Mouse (Mus musculus) kidney, adult 8-10 months (tissue): ENCODE data around the gene Plk2.

Experiments
- DNase-seq, 2 experiments: peaks; one replicate each; pipeline ENCODE4 v3.0.0; 2022

The Plk2 gene

DNA sequence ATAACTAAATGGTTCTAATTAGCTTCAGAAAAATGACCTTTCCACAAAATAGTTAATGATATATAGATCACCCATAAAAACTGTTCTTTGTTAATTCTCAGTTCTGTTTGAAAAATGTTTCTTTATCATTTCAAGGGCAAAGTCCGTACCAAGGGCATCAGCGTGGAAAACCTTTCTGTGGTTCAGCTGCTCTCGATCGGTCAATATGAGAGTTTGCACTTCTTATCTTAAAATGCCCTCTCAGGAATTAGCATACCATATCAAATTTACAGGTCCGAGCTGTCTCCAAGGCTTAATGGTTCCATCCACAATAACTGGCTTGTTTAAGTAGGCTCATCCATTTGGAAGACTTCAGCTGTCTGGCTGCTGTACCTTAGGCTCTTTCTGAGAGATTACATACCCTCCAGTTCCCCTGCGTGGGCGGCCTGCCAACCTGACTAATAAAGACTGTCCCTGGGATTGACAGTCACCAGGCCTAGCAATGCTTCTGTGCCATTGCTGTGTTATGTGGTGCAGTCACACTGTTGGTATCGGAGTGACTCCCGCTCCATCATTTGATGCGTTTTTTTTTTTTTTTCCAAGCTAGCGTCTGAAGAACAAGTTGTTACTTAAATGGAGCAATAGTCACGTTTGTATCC lies 17.8 kb downstream of the Plk2 start:
- DNase-seq, result no peak

DNA sequence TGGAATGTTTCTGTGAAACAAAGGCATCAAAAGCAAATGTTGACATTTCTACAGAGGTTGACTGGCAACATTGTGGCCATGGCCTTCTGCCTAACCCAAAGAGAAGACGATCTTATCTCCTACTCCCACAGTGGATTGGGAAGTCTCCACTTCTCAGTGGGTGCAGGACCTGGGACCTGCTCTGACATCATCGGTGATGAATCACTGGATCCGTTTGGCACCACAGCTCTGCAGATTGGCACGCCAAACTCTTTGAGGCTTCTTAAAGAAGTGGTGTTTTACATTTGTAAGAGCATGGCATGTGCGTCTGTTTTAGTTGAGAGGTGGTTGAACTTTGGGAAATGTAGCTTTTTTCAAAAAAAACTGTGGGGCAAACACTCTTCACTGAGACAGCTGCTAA lies 23.8 kb downstream of the Plk2 start:
- no peak for DNase-seq

GRCm38 (mm10) chr13:110419640-110420039 lies 24.8 kb downstream of the Plk2 start:
- no peak for DNase-seq

DNA sequence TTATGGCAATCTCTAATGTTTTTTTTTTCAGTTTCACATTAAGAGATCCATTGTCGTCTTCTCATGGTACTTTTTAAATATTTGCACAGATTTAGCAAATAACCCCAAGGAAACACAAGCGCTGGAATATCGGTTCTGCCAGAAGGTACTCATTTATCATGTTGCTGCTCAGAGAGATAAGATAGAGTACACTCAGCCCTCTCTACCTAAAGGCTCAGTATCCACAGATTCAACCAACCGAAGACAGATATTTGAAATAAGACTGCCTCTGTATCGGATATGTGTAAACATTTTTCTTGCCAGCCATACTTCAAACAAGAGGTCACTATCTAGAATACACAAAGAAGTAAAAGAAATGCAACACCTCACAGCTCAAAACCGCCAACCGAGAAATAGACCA lies 27.6 kb downstream of the Plk2 start:
- DNase-seq, result no peak

DNA sequence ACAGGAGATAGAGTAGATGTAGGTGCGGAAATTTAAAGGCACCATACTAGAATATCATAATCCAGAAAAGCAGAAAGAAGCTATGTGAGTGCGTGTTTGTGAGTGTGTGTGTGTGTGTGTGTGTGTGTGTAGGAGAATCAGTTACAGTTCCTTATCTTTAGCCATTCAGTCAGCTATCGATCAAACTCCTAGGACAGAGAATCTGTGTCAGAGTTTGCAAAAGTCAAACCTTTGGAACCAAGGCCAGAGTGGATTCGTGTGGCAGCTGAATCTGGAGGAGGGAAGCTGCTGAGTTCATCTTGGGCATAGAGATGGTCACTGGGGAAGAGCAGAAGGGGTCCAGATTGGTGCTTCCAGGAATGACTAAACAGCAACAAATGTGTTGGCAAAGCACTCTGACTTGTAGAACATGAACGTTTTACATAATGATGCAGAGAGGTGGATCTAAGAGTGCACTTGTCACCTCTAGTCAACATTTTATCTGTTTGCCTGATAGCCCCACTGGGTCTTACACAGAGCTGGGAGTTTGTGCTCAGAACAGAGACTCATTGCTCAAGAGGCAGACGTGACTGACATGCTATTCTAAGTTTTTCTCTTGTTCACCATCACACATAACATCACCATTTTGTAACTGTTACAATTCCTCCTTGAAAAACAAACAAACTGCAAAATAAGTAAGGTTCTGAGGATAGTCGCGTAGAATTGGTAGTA lies 30.8 kb downstream of the Plk2 start:
- DNase-seq, result no peak

- no peak for DNase-seq
Observed at GRCm38 (mm10) chr13:110431388-110431787, 36.5 kb downstream of the Plk2 start.

- DNase-seq, result peak in 1 of 2 experiments; percentile 6
Observed at GRCm38 (mm10) chr13:110432062-110432566, 37.3 kb downstream of the Plk2 start.

GRCm38 (mm10) chr13:110432613-110433012 lies 37.8 kb downstream of the Plk2 start:
- DNase-seq, result no peak

- no peak for DNase-seq
Observed at GRCm38 (mm10) chr13:110436692-110437091, 41.8 kb downstream of the Plk2 start.

DNA sequence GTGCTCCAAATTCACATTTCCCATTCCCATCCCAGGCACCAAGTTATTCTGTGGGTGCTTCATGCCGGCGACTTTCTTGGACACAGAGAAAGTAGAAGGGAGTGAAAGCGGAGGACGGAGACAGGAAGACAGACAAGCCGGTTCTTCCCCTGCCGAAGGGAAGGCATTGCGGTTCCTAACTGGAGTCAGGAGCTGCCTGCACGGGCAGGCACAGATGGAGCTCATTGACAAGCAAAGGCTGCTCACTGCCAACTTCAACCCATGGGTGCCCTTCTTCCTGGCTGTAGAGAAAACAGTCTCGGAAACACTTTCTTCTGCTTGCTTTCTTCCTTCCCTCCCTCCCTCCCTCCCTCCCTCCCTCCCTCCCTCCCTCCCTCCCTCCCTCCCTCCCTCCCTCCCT lies 43.8 kb downstream of the Plk2 start:
- DNase-seq, result no peak

DNA sequence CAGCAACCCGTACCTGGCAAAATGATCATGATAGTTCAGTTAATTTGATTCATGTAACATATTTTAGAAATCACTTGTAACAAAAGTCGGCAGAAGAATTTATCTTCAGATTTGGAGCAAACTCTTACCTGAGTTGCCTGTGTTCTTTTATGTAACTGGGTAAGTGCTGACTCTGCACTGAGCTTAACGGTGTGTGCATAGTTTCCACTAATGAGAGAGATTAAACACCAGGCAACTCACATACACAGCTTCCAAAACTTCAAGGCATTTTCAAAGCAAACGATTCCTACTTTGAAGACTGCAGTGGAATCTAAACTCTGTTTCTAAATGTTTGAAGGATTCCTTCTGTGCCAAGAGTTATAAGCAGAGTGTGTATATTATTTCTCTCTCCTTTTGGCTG lies 49.5 kb downstream of the Plk2 start:
- no peak for DNase-seq

DNA sequence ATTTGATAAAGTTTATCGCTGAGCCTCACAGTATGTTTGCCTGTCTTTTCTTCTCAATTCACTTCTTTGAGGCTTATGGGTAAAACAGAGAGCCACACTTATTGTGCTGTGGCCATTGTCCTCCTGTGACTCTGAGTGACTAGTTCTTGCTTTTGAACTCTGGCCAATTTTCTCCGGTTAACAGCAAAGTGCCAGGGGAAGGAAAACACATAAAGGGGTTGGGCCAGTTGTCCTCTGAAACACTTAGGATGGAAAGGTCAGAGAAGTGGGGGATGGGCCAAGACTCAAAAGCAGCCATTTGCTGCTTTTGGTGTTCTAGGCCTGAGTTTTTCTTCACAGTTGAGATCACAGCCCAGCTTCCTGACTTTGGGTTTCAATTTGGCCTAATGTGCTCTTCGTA lies 50.0 kb downstream of the Plk2 start:
- DNase-seq, result peak; percentile 15 to 42

GRCm38 (mm10) chr13:110446434-110446833 lies 51.6 kb downstream of the Plk2 start:
- no peak for DNase-seq

DNA sequence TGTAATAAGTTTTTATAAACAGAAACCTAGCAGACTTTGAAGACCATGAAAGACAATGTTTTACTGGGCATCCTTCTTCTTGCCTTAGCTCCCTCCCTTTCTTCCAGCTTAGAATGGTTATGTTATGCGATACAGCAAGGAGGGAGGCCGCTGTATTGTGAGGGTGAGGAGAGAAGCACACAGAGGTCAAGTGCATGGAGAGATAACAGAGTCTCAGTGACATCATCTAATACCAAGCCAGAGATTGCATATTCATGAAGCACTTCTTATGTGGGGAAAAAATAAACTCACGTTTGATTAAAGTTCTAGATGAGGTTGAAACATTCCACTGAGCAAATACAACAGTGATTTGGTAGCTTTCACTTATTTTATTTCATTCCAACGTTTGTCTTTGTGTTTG lies 55.2 kb downstream of the Plk2 start:
- no peak for DNase-seq
